Mouse (Mus musculus) kidney, adult 2 months (tissue): ENCODE measurements around the gene Naa11.

Experiments used
- CTCF ChIP-seq: fragments of 200-500 bp; conservative IDR thresholded peaks from 2 replicates; pipeline ENCODE4 v1.5.1; 2011; ENCODE audit warnings: low read depth, mild to moderate bottlenecking, control low read depth, low read length, moderate library complexity, mixed read lengths; ENCODE audit not compliant: insufficient read depth, insufficient read length
- POLR2A ChIP-seq: fragments of 200-500 bp; IDR thresholded peaks from one replicate; pipeline ENCODE4 v1.6.1; 2011; ENCODE audit warnings: low read depth, low read length, control low read depth

- TF ChIP-seq POLR2A (no peak), CTCF (no peak)
Measured at GRCm38 (mm10) chr5:97397585-97397984, 5.4 kb upstream of the Naa11 start.
